Mouse (Mus musculus) thymus, adult 2 months (tissue): ENCODE data around the gene Galc.

ENCODE experiments used
- CTCF ChIP-seq: fragments of 200-500 bp; IDR thresholded peaks from 2 replicates; pipeline ENCODE4 v1.5.1; 2012; ENCODE audit warnings: mild to moderate bottlenecking, control low read depth, low read length, moderate library complexity, borderline replicate concordance; ENCODE audit not compliant: control insufficient read depth, poor library complexity, insufficient read depth; ENCODE audit errors: extremely low read depth
- POLR2A ChIP-seq: fragments of 200-500 bp; IDR thresholded peaks from 2 replicates; pipeline ENCODE4 v1.6.1; 2012; ENCODE audit warnings: mild to moderate bottlenecking, low read length, control low read depth, moderate library complexity; ENCODE audit not compliant: control insufficient read depth, poor library complexity, insufficient read depth; ENCODE audit errors: extremely low read depth

- TF ChIP-seq POLR2A (no peak), CTCF (no peak)
Measured at GRCm38 (mm10) chr12:98180235-98180800, 78.9 kb downstream of the Galc start.
